Mouse (Mus musculus): ENCODE results near the gene Cry2. TPM values are rescaled to one million over a fixed set of nuclear protein-coding genes. Genes with fewer than 3 reads are reported as not detected.

Cry2 gene
- polyA plus RNA-seq, 1 experiment, result 2.1 TPM

- TF ChIP-seq MYOG (IDR thresholded peaks at IDR 0.05; ENCODE audit: control insufficient read depth, extremely low read depth, insufficient read length) (no peak), FOSL1 (IDR thresholded peaks at IDR 0.05; ENCODE audit: insufficient read depth, low read length, poor library complexity, severe bottlenecking) (no peak), MAX (IDR thresholded peaks at IDR 0.05) (no peak), MYOD1 (IDR thresholded peaks at IDR 0.05; ENCODE audit: control insufficient read depth, insufficient read length, low read depth) (no peak), USF1 (IDR thresholded peaks at IDR 0.05; ENCODE audit: low read depth) (no peak), CTCF (IDR thresholded peaks at IDR 0.05; ENCODE audit: control insufficient read depth, insufficient read depth, insufficient read length) (no peak), CEBPB (IDR thresholded peaks at IDR 0.05; ENCODE audit: low read depth) (no peak)
These were observed 20.3 kb upstream of the Cry2 start for GRCm38 (mm10) chr2:92454166-92454565.

GRCm38 (mm10) chr2:92451126-92451525, 17.3 kb upstream of the Cry2 start:
- Histone ChIP-seq H3ac (ENCODE audit: control insufficient read depth, insufficient read length, low read depth) (no peak overlapping the region), H3K79me3 (ENCODE audit: low read depth) (no peaks in the 10 kb centered on the region), H3K36me3 (ENCODE audit: control insufficient read depth, insufficient read depth) (peaks cover 18% of the 10 kb centered on the region), H3K27me3 (ENCODE audit: control insufficient read depth, insufficient read depth, insufficient read length) (no peaks in the 10 kb centered on the region), H3K79me2 (ENCODE audit: control insufficient read depth, insufficient read depth) (peaks cover 4% of the 10 kb centered on the region), H3K4me3 (ENCODE audit: insufficient read depth, poor library complexity, severe bottlenecking) (no peak overlapping the region)
- TF ChIP-seq FOSL1 (IDR thresholded peaks at IDR 0.05; ENCODE audit: insufficient read depth, low read length, poor library complexity, severe bottlenecking), result no peak
- no peak for TF ChIP-seq MAX (IDR thresholded peaks at IDR 0.05)
- no peak for TF ChIP-seq MYOG (IDR thresholded peaks at IDR 0.05; ENCODE audit: control insufficient read depth, extremely low read depth, insufficient read length)
- no peak for TF ChIP-seq USF1 (IDR thresholded peaks at IDR 0.05; ENCODE audit: low read depth)

More at GRCm38 (mm10) chr2:92454166-92454565, 20.3 kb upstream of the Cry2 start:
- Histone ChIP-seq H3K27me3 (ENCODE audit: control insufficient read depth, insufficient read depth, insufficient read length) (no peaks in the 10 kb centered on the region), H3ac (ENCODE audit: control insufficient read depth, insufficient read length, low read depth) (no peak overlapping the region), H3K79me3 (ENCODE audit: low read depth) (peaks cover 5% of the 10 kb centered on the region), H3K79me2 (ENCODE audit: control insufficient read depth, insufficient read depth) (peaks cover 35% of the 10 kb centered on the region), H3K4me3 (ENCODE audit: insufficient read depth, poor library complexity, severe bottlenecking) (no peak overlapping the region), H3K36me3 (ENCODE audit: control insufficient read depth, insufficient read depth) (peaks cover 18% of the 10 kb centered on the region)

- Histone ChIP-seq H3K4me3 (ENCODE audit: insufficient read depth, poor library complexity, severe bottlenecking) (no peak overlapping the region), H3ac (ENCODE audit: control insufficient read depth, insufficient read length, low read depth) (no peak overlapping the region), H3K36me3 (ENCODE audit: control insufficient read depth, insufficient read depth) (no peaks in the 10 kb centered on the region), H3K27me3 (ENCODE audit: control insufficient read depth, insufficient read depth, insufficient read length) (peaks cover 1% of the 10 kb centered on the region), H3K79me2 (ENCODE audit: control insufficient read depth, insufficient read depth) (no peaks in the 10 kb centered on the region), H3K79me3 (ENCODE audit: low read depth) (no peaks in the 10 kb centered on the region)
- no peak for TF ChIP-seq CEBPB (IDR thresholded peaks at IDR 0.05; ENCODE audit: low read depth)
- TF ChIP-seq FOSL1 (IDR thresholded peaks at IDR 0.05; ENCODE audit: insufficient read depth, low read length, poor library complexity, severe bottlenecking), result no peak
- no peak for TF ChIP-seq CTCF (IDR thresholded peaks at IDR 0.05; ENCODE audit: control insufficient read depth, insufficient read depth, insufficient read length)
- no peak for TF ChIP-seq USF1 (IDR thresholded peaks at IDR 0.05; ENCODE audit: low read depth)
- TF ChIP-seq MAX (IDR thresholded peaks at IDR 0.05), result no peak
- no peak for TF ChIP-seq MYOG (IDR thresholded peaks at IDR 0.05; ENCODE audit: control insufficient read depth, extremely low read depth, insufficient read length)
- no peak for TF ChIP-seq MYOD1 (IDR thresholded peaks at IDR 0.05; ENCODE audit: control insufficient read depth, insufficient read length, low read depth)
These were observed 13.4 kb upstream of the Cry2 start for GRCm38 (mm10) chr2:92447121-92447740.

- peaks cover 7% of the 10 kb centered on the region for H3K27me3 ChIP-seq (ENCODE audit: control insufficient read depth, insufficient read depth, insufficient read length)
- no peak overlapping the region for H3ac ChIP-seq (ENCODE audit: control insufficient read depth, insufficient read length, low read depth)
- TF ChIP-seq MYOG (IDR thresholded peaks at IDR 0.05; ENCODE audit: control insufficient read depth, extremely low read depth, insufficient read length) (no peak), CTCF (IDR thresholded peaks at IDR 0.05; ENCODE audit: control insufficient read depth, insufficient read depth, insufficient read length) (no peak), FOSL1 (IDR thresholded peaks at IDR 0.05; ENCODE audit: insufficient read depth, low read length, poor library complexity, severe bottlenecking) (no peak), USF1 (IDR thresholded peaks at IDR 0.05; ENCODE audit: low read depth) (no peak), MAX (IDR thresholded peaks at IDR 0.05) (no peak), MYOD1 (IDR thresholded peaks at IDR 0.05; ENCODE audit: control insufficient read depth, insufficient read length, low read depth) (no peak), CEBPB (IDR thresholded peaks at IDR 0.05; ENCODE audit: low read depth) (no peak)
- no peaks in the 10 kb centered on the region for H3K36me3 ChIP-seq (ENCODE audit: control insufficient read depth, insufficient read depth)
- H3K79me2 ChIP-seq (ENCODE audit: control insufficient read depth, insufficient read depth), result no peaks in the 10 kb centered on the region
- no peaks in the 10 kb centered on the region for H3K79me3 ChIP-seq (ENCODE audit: low read depth)
- no peak overlapping the region for H3K4me3 ChIP-seq (ENCODE audit: insufficient read depth, poor library complexity, severe bottlenecking)
These were observed 12.8 kb upstream of the Cry2 start for GRCm38 (mm10) chr2:92446656-92447055.

GRCm38 (mm10) chr2:92445890-92446289, 12.0 kb upstream of the Cry2 start:
- peaks cover 12% of the 10 kb centered on the region for H3K27me3 ChIP-seq (ENCODE audit: control insufficient read depth, insufficient read depth, insufficient read length)
- no peak for TF ChIP-seq USF1 (IDR thresholded peaks at IDR 0.05; ENCODE audit: low read depth)
- no peak for TF ChIP-seq CTCF (IDR thresholded peaks at IDR 0.05; ENCODE audit: control insufficient read depth, insufficient read depth, insufficient read length)
- TF ChIP-seq CEBPB (IDR thresholded peaks at IDR 0.05; ENCODE audit: low read depth), result no peak
- no peak for TF ChIP-seq FOSL1 (IDR thresholded peaks at IDR 0.05; ENCODE audit: insufficient read depth, low read length, poor library complexity, severe bottlenecking)
- no peak for TF ChIP-seq MYOG (IDR thresholded peaks at IDR 0.05; ENCODE audit: control insufficient read depth, extremely low read depth, insufficient read length)
- TF ChIP-seq MYOD1 (IDR thresholded peaks at IDR 0.05; ENCODE audit: control insufficient read depth, insufficient read length, low read depth), result no peak
- no peak for TF ChIP-seq MAX (IDR thresholded peaks at IDR 0.05)
- no peaks in the 10 kb centered on the region for H3K79me2 ChIP-seq (ENCODE audit: control insufficient read depth, insufficient read depth)
- no peaks in the 10 kb centered on the region for H3K79me3 ChIP-seq (ENCODE audit: low read depth)
- no peak overlapping the region for H3ac ChIP-seq (ENCODE audit: control insufficient read depth, insufficient read length, low read depth)
- no peak overlapping the region for H3K4me3 ChIP-seq (ENCODE audit: insufficient read depth, poor library complexity, severe bottlenecking)
- H3K36me3 ChIP-seq (ENCODE audit: control insufficient read depth, insufficient read depth), result no peaks in the 10 kb centered on the region

GRCm38 (mm10) chr2:92444376-92444775, 10.5 kb upstream of the Cry2 start:
- Histone ChIP-seq H3ac (ENCODE audit: control insufficient read depth, insufficient read length, low read depth) (no peak overlapping the region), H3K79me2 (ENCODE audit: control insufficient read depth, insufficient read depth) (no peaks in the 10 kb centered on the region), H3K4me3 (ENCODE audit: insufficient read depth, poor library complexity, severe bottlenecking) (no peak overlapping the region), H3K36me3 (ENCODE audit: control insufficient read depth, insufficient read depth) (no peaks in the 10 kb centered on the region), H3K79me3 (ENCODE audit: low read depth) (no peaks in the 10 kb centered on the region), H3K27me3 (ENCODE audit: control insufficient read depth, insufficient read depth, insufficient read length) (peaks cover 24% of the 10 kb centered on the region)
- TF ChIP-seq CTCF (IDR thresholded peaks at IDR 0.05; ENCODE audit: control insufficient read depth, insufficient read depth, insufficient read length) (no peak), FOSL1 (IDR thresholded peaks at IDR 0.05; ENCODE audit: insufficient read depth, low read length, poor library complexity, severe bottlenecking) (no peak), CEBPB (IDR thresholded peaks at IDR 0.05; ENCODE audit: low read depth) (no peak), MAX (IDR thresholded peaks at IDR 0.05) (no peak), MYOD1 (IDR thresholded peaks at IDR 0.05; ENCODE audit: control insufficient read depth, insufficient read length, low read depth) (no peak), USF1 (IDR thresholded peaks at IDR 0.05; ENCODE audit: low read depth) (no peak), MYOG (IDR thresholded peaks at IDR 0.05; ENCODE audit: control insufficient read depth, extremely low read depth, insufficient read length) (no peak)

Data from C2C12 (cell line).